Mouse (Mus musculus) bone marrow, adult 2 months (tissue): ENCODE measurements around the gene Ltbp4. TPM values are rescaled to one million over a fixed set of nuclear protein-coding genes. Genes with fewer than 3 reads are reported as not detected.

ENCODE experiments used
- H3K27ac ChIP-seq: fragments of 200-500 bp; 2 replicates; pipeline ENCODE4 v1.5.1; 2012; ENCODE audit warnings: low read depth, mild to moderate bottlenecking, control low read depth, inconsistent platforms, low read length; ENCODE audit not compliant: control insufficient read depth, poor library complexity, insufficient read depth
- H3K4me1 ChIP-seq: fragments of 200-500 bp; 2 replicates; pipeline ENCODE4 v1.6.1; 2011; ENCODE audit warnings: low read length; ENCODE audit not compliant: control insufficient read depth, insufficient read depth
- H3K4me3 ChIP-seq: fragments of 200-500 bp; replicated peaks from 2 replicates; pipeline ENCODE3; 2011; ENCODE audit warnings: mild to moderate bottlenecking, low read depth, low read length, control low read depth; ENCODE audit not compliant: control insufficient read depth
- CTCF ChIP-seq: fragments of 200-500 bp; IDR thresholded peaks from 2 replicates; pipeline ENCODE4 v1.5.1; 2011; ENCODE audit warnings: low read length, control low read depth; ENCODE audit not compliant: control insufficient read depth, insufficient read depth
- POLR2A ChIP-seq: fragments of 200-500 bp; IDR thresholded peaks from 2 replicates; pipeline ENCODE4 v1.6.1; 2011; ENCODE audit warnings: low read depth, mild to moderate bottlenecking, control low read depth, low read length, borderline replicate concordance; ENCODE audit not compliant: control insufficient read depth
- WGBS: fragments of 180-500 bp; shearing (Covaris S2); methylation state at CpG from one replicate; pipeline ENCODE4 v1.1.7; 2018; 5-methylcytosine and 5-hydroxymethylcytosine counted together
- polyA plus RNA-seq: library from polyadenylated mRNA; stranded (reverse); fragments of >200 nt; gene quantifications from 2 replicates; pipeline ENCODE4 v1.2.4, GENCODE M21; 2011; ENCODE audit warnings: low replicate concordance; ENCODE audit not compliant: missing spikeins, insufficient read depth, insufficient read length

Gene Ltbp4
- polyA plus RNA-seq, 1 experiment: 5.8 TPM

DNA sequence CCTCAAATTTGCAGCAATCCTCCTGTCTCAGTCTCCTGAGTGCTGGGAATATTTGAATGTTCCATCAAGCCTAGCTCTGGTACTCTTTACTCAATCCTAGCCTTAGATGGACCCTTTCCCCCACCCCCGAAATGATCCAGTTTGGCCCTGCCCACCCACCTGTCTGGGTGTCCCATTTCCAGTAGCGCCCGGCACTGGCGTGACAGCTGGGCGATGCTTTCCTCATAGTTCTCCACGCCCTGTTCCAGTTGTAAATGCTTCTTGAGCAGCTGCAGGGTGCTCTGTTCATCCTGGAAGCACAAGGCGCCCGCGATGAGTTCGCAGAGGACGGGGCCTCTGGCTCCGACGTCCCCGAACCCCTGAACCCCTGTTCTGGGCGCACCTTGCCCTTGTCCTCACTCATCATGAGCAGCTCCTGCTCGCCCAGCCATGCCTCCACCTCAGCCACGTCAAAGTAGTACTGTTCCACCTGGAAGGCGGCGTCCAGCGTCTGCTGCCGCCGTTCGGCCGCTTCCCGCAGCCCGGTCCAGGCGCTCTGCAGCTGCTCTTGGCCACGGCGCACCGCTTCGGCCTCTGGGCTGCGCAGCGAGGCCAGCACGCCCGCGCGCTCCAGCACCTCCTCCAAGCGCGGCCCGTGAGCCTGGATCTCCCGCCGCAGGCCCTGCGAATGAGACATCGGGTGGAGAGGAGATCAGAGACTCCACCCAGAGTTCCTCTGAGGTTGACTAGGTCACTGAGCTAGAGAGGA, 34.4 kb upstream of the Ltbp4 start:
- 10% methylated on average over 44 of the region's 44 CpGs for WGBS
- no peak overlapping the region for H3K4me3 ChIP-seq
- TF ChIP-seq POLR2A (no peak), CTCF (no peak)
- H3K27ac ChIP-seq: no peak overlapping the region
- no peaks in the 10 kb centered on the region for H3K4me1 ChIP-seq

DNA sequence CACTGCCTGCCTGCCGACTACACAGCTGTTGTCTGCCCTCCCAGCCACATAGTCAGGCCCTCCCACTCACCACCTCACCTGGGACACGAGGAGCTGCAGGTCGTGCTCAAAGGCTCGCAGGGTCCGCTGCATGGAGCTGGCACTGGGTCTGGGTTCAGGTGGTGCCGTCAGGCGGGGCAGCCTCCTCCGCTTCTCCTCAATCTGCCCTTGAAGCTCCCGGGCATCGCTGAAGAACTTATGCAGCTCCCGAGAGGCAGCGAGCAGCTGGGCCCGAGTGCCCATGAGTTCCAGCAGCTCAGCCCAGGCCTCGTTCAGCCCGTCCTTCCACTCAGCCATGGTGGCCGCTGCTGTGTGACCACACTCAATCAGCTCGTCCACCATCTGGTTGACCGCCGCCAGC, 31.6 kb upstream of the Ltbp4 start:
- no peak overlapping the region for H3K4me3 ChIP-seq
- H3K4me1 ChIP-seq: no peaks in the 10 kb centered on the region
- TF ChIP-seq POLR2A (0 out of 2 replicates have a peak, but pooled peaks have one; percentile 11), CTCF (no peak)
- 86% methylated on average over 19 of the region's 19 CpGs for WGBS
- no peak overlapping the region for H3K27ac ChIP-seq

DNA sequence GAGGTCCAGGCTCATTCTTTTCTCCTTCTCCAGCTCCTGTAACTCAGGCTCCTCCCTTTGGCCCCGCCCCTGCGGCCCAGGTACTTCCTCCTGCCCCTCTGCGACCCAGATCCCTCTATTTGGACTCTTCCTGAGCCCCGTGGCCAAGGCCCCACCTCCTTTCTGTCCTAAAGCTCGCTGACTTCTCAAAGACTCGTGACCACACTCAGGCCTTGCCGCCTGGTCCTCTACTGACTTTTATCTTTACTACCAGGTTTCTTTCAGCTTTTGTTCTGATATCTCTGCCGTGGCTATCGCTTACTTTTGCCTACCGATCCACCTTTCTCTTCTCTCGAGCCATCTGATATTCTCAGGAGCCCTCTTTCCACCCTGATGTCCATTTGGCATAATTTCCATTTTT, 30.5 kb upstream of the Ltbp4 start:
- TF ChIP-seq CTCF (no peak), POLR2A (no peak)
- Histone ChIP-seq H3K4me3 (no peak overlapping the region), H3K4me1 (no peaks in the 10 kb centered on the region), H3K27ac (no peak overlapping the region)
- 12% methylated on average over 11 of the region's 11 CpGs for WGBS

DNA sequence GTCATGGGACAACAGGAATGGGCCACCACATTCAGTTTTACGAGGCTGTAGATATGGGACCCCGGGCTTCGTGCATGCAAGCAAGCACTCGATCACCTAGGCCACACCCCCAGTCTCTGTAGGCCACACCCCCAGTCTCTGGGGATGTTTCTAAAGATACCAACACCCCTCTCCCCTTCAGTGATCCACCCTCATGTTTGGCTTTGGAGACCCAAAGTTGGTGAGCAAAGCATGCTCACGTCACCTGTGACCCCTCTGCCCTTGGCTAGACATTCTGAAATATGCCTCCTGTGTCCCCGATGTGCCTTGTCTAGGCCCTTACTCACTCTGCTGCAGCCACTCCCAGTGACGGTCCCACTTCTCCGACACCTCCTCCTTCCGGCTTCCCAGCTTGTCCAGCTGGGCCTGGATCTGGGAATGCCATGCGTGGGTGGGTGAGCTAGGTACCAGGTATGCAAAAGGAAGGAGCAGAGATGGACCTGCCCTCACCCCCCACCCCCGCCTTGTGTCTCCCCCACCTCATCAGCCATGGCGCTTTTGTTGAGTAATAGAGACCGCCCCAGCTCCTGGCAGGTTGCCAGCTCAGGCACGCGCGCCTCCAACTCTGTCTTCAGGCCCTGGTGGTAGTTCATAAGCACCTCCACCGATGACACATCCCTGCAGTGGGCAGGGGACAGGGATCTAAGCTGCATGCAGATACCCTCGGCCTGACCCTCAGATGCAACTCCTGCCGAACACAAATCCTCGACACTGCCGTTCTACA, 28.8 kb upstream of the Ltbp4 start:
- TF ChIP-seq POLR2A: no peak
- TF ChIP-seq CTCF: no peak
- WGBS: 52% methylated on average over 21 of the region's 21 CpGs
- no peak overlapping the region for H3K4me3 ChIP-seq
- no peaks in the 10 kb centered on the region; the same call in 1 of the 2 replicates for H3K4me1 ChIP-seq
- no peak overlapping the region for H3K27ac ChIP-seq

- WGBS: 6% methylated on average over 29 of the region's 29 CpGs
- H3K4me3 ChIP-seq: no peak overlapping the region
- H3K4me1 ChIP-seq: no peaks in the 10 kb centered on the region; the same call in 1 of the 2 replicates
- TF ChIP-seq POLR2A (no peak), CTCF (no peak)
- H3K27ac ChIP-seq: no peak overlapping the region
Observed at GRCm38 (mm10) chr7:27364379-27364778, 26.9 kb upstream of the Ltbp4 start.

GRCm38 (mm10) chr7:27361283-27361946, 23.9 kb upstream of the Ltbp4 start:
- TF ChIP-seq POLR2A: peak; percentile 35; the same call in 1 of the 2 replicates
- no peak for TF ChIP-seq CTCF
- WGBS: under 1% methylated on average over 52 of the region's 52 CpGs
- Histone ChIP-seq H3K4me1 (no peaks in the 10 kb centered on the region; the same call in 1 of the 2 replicates), H3K27ac (no peak overlapping the region), H3K4me3 (peak overlapping the region; percentile 1)

DNA sequence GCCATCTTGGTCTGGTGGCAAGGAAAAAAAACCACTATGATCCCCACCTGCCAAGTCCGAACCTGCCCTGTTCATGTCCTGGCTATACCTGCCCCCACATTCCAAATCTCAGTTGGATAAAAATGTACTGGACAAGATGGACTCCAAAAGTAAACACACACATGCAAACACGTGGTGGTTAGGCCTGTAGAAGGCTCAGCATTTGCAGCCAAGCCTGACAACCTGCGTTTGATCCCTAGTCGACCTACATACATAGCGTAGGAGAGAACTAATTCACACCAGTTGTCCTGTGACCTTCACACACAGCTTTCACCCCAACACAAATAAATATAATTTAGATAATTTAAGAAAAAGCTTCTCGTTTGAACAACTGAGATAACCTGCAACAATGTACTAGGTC, 23.3 kb upstream of the Ltbp4 start:
- Histone ChIP-seq H3K4me1 (no peaks in the 10 kb centered on the region; the same call in 1 of the 2 replicates), H3K27ac (no peak overlapping the region), H3K4me3 (no peak overlapping the region)
- 67% methylated on average over 6 of the region's 6 CpGs for WGBS
- no peak for TF ChIP-seq POLR2A
- no peak for TF ChIP-seq CTCF
